Mouse (Mus musculus) stomach, embryonic 14.5 days (tissue): ENCODE data around the gene Slc39a10. TPM values are rescaled to one million over a fixed set of nuclear protein-coding genes. Genes with fewer than 3 reads are reported as not detected.

Experiments used
- ATAC-seq: fragments of 200-750 bp; cut with Nextera tagmentation; 2 replicates; pipeline ENCODE4 v1.8.0; 2017; ENCODE audit warnings: low read depth, moderate TSS enrichment; ENCODE audit not compliant: insufficient number of reproducible peaks, insufficient read depth, low FRiP score
- H3K27ac ChIP-seq: fragments of 300-500 bp; sonication (generic); 2 replicates; pipeline ENCODE4 v1.5.1; 2014; ENCODE audit warnings: mild to moderate bottlenecking, low read length, moderate library complexity, mixed read lengths
- H3K27me3 ChIP-seq: fragments of 300-500 bp; sonication (generic); 2 replicates; pipeline ENCODE4 v1.6.1; 2014; ENCODE audit warnings: low read length, control low read depth, mixed read lengths; ENCODE audit not compliant: control insufficient read depth, insufficient read depth
- H3K36me3 ChIP-seq: fragments of 300-500 bp; sonication (generic); 2 replicates; pipeline ENCODE4 v1.6.1; 2014; ENCODE audit warnings: mild to moderate bottlenecking, control low read depth, low read length, moderate library complexity, mixed read lengths; ENCODE audit not compliant: control insufficient read depth, insufficient read depth
- H3K4me1 ChIP-seq: fragments of 300-500 bp; sonication (generic); 2 replicates; pipeline ENCODE4 v1.6.1; 2014; ENCODE audit warnings: low read length, control low read depth, mixed read lengths; ENCODE audit not compliant: control insufficient read depth, insufficient read depth
- H3K4me2 ChIP-seq: fragments of 300-500 bp; sonication (generic); replicated peaks from 2 replicates; pipeline ENCODE4 v1.6.1; 2014; ENCODE audit warnings: low read depth, low read length, control low read depth
- H3K4me3 ChIP-seq: fragments of 300-500 bp; sonication (generic); 2 replicates; pipeline ENCODE4 v1.5.1; 2014; ENCODE audit warnings: low read depth, low read length, control low read depth
- H3K9ac ChIP-seq: fragments of 300-500 bp; sonication (generic); replicated peaks from 2 replicates; pipeline ENCODE4 v1.6.1; 2014; ENCODE audit warnings: low read depth, mild to moderate bottlenecking, control low read depth, low read length, moderate library complexity, mixed read lengths
- H3K9me3 ChIP-seq: fragments of 300-500 bp; sonication (generic); 2 replicates; pipeline ENCODE4 v1.6.1; 2016; ENCODE audit warnings: low read depth, low read length, control low read depth; ENCODE audit not compliant: control insufficient read depth
- WGBS: fragments of 180-500 bp; shearing (Covaris S2); extraction: QIAGEN DNeasy Blood & Tissue Kit; methylation state at CpG from one replicate; pipeline ENCODE4 v1.1.7; 2014; 5-methylcytosine and 5-hydroxymethylcytosine counted together
- polyA plus RNA-seq: library from polyadenylated mRNA; unstranded; fragments of >200 nt; fragmentation: Nextera tagmentation; extraction: Ambion mirVana; gene quantifications from 2 replicates; pipeline ENCODE4 v1.2.1, GENCODE M21; 2014

Slc39a10 gene
- polyA plus RNA-seq, 1 experiment from 2014 or later: 80.5 TPM

GRCm38 (mm10) chr1:46849758-46850157 is 42.9 kb downstream of the Slc39a10 start:
- WGBS: 61% methylated on average over 1 of the region's 1 CpGs
- no peaks in the 10 kb centered on the region for H3K27me3 ChIP-seq
- ATAC-seq: no peak

GRCm38 (mm10) chr1:46845221-46845620 is 47.4 kb downstream of the Slc39a10 start:
- Histone ChIP-seq H3K4me2 (no peak overlapping the region), H3K4me3 (no peak overlapping the region), H3K27me3 (no peaks in the 10 kb centered on the region), H3K9me3 (no peaks in the 10 kb centered on the region), H3K4me1 (no peaks in the 10 kb centered on the region), H3K9ac (no peak overlapping the region), H3K36me3 (no peaks in the 10 kb centered on the region), H3K27ac (no peak overlapping the region)
- 67% methylated on average over 5 of the region's 5 CpGs for WGBS
- ATAC-seq: no peak

More at GRCm38 (mm10) chr1:46849758-46850157, 42.9 kb downstream of the Slc39a10 start:
- no peak overlapping the region for H3K27ac ChIP-seq
- no peak overlapping the region for H3K9ac ChIP-seq
- H3K4me3 ChIP-seq: no peak overlapping the region
- H3K4me1 ChIP-seq: peaks cover 12% of the 10 kb centered on the region; the same call in 1 of the 2 replicates
- no peaks in the 10 kb centered on the region for H3K36me3 ChIP-seq
- no peaks in the 10 kb centered on the region for H3K9me3 ChIP-seq
- H3K4me2 ChIP-seq: no peak overlapping the region

GRCm38 (mm10) chr1:46844281-46844680 is 48.4 kb downstream of the Slc39a10 start:
- no peak overlapping the region for H3K4me3 ChIP-seq
- H3K9me3 ChIP-seq: no peaks in the 10 kb centered on the region
- H3K4me2 ChIP-seq: no peak overlapping the region
- no peaks in the 10 kb centered on the region for H3K4me1 ChIP-seq
- no peak for ATAC-seq
- no peak overlapping the region for H3K27ac ChIP-seq
- no peaks in the 10 kb centered on the region for H3K27me3 ChIP-seq
- no peak overlapping the region for H3K9ac ChIP-seq
- WGBS: 87% methylated on average over 2 of the region's 2 CpGs
- H3K36me3 ChIP-seq: no peaks in the 10 kb centered on the region

- no peak overlapping the region for H3K9ac ChIP-seq
- H3K27ac ChIP-seq: no peak overlapping the region
- H3K9me3 ChIP-seq: no peaks in the 10 kb centered on the region
- H3K4me2 ChIP-seq: no peak overlapping the region
- no peaks in the 10 kb centered on the region for H3K4me1 ChIP-seq
- WGBS: 58% methylated on average over 4 of the region's 4 CpGs
- H3K4me3 ChIP-seq: no peak overlapping the region
- no peaks in the 10 kb centered on the region for H3K36me3 ChIP-seq
- no peak for ATAC-seq
- H3K27me3 ChIP-seq: no peaks in the 10 kb centered on the region
These were observed 49.2 kb downstream of the Slc39a10 start for GRCm38 (mm10) chr1:46843406-46843805.

GRCm38 (mm10) chr1:46831927-46832326 is 60.7 kb downstream of the Slc39a10 start:
- Histone ChIP-seq H3K4me3 (no peak overlapping the region), H3K27me3 (no peaks in the 10 kb centered on the region), H3K36me3 (peaks cover 16% of the 10 kb centered on the region), H3K9me3 (no peaks in the 10 kb centered on the region), H3K4me2 (no peak overlapping the region), H3K27ac (no peak overlapping the region), H3K4me1 (no peaks in the 10 kb centered on the region), H3K9ac (no peak overlapping the region)
- 88% methylated on average over 5 of the region's 5 CpGs for WGBS
- ATAC-seq: no peak

GRCm38 (mm10) chr1:46830066-46830843 is 62.4 kb downstream of the Slc39a10 start:
- ATAC-seq: no peak
- Histone ChIP-seq H3K4me2 (no peak overlapping the region), H3K4me3 (no peak overlapping the region), H3K4me1 (no peaks in the 10 kb centered on the region), H3K9ac (no peak overlapping the region), H3K27ac (no peak overlapping the region), H3K36me3 (peaks cover 10% of the 10 kb centered on the region), H3K27me3 (no peaks in the 10 kb centered on the region), H3K9me3 (no peaks in the 10 kb centered on the region)
- WGBS: 89% methylated on average over 2 of the region's 2 CpGs

GRCm38 (mm10) chr1:46822256-46822972 is 70.2 kb downstream of the Slc39a10 start:
- Histone ChIP-seq H3K9ac (no peak overlapping the region), H3K4me2 (no peak overlapping the region), H3K9me3 (no peaks in the 10 kb centered on the region), H3K27me3 (no peaks in the 10 kb centered on the region), H3K4me1 (no peaks in the 10 kb centered on the region), H3K36me3 (peaks cover 7% of the 10 kb centered on the region), H3K27ac (no peak overlapping the region), H3K4me3 (no peak overlapping the region)
- 89% methylated on average over 4 of the region's 4 CpGs for WGBS
- no peak for ATAC-seq

GRCm38 (mm10) chr1:46817934-46818333 is 74.7 kb downstream of the Slc39a10 start:
- Histone ChIP-seq H3K4me2 (no peak overlapping the region), H3K4me1 (no peaks in the 10 kb centered on the region), H3K27me3 (no peaks in the 10 kb centered on the region), H3K36me3 (peaks cover 7% of the 10 kb centered on the region), H3K9ac (no peak overlapping the region), H3K9me3 (no peaks in the 10 kb centered on the region), H3K27ac (no peak overlapping the region), H3K4me3 (no peak overlapping the region)
- ATAC-seq: no peak
- WGBS: 96% methylated on average over 5 of the region's 5 CpGs
